Mouse (Mus musculus) lung, postnatal 14 days (tissue): ENCODE data around the gene Plscr5.
A peak's percentile ranks its signal among the peaks of the same experiment; 100 is the strongest.

Experiments
- DNase-seq: peaks from one replicate; pipeline ENCODE4 v3.0.0; 2021

Gene Plscr5

DNA sequence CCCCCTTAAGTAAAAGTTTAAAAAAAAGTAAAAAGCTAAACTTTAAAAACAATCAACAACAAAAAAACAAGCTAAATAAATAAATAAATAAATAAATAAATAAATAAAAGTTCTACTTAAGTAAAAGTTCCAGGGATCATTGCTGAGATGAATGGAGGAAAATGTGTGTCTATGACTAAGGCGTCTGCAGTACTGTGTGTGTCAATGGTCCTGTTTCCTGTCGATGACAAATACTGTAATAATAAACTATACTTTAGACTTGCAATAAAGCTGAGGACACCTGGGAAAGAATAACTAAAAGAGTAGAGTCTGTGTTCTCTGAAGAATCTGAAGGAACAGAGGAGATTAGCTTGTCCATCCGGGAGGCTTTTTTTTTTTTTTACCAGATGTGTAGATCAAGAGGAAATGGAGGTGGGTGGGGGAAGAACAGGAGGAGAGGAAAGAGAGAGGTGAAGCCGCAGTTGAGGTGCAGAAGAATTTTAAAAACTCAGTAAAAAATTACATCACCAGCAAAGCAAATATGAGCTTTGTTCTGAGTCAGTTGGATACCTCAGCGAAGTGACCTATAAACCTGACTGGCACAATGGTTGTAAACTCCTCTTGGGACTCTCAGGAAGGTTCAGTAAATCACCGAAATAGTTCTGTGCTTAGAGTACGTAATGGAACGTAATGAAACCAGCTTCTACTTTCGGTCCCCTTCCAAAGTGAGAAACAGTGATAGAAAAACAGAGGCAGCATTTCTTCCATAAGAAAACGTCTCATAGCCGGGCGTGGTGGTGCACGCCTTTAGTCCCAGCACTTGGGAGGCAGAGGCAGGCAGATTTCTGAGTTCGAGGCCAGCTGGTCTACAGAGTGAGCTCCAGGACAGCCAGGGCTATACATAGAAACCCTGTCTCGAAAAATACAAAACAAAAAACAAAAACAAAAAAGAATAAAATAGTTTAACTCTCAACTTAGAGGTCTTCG, 36.4 kb downstream of the Plscr5 start:
- no peak for DNase-seq

- DNase-seq = no peak
Observed at GRCm38 (mm10) chr9:92229833-92230205, 37.1 kb downstream of the Plscr5 start.

DNA sequence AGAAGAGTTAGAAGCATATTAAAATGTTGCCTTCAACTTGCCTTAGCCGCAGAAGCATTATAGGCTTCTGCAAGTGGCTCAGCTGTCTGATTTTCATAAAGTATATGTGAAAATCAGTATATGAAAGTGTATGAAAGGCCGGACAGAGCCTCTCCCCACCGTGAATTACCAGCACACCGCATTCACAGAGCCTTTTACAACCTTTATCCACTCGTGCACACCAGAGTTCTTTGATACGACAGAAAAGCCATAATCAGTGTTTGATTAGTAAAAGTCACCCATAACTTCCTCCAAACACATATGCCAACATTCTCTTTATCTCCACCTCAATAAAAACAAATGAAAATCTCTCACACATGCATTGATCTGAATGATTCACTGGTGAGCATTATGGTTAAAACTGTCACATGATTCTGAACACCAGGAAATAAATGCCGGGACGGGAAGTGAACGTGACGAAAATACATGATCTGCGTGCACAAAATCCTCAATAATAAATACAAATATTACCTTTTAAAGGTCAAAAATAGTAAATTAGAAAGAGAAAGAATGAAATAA, 42.2 kb downstream of the Plscr5 start:
- DNase-seq = no peak

DNA sequence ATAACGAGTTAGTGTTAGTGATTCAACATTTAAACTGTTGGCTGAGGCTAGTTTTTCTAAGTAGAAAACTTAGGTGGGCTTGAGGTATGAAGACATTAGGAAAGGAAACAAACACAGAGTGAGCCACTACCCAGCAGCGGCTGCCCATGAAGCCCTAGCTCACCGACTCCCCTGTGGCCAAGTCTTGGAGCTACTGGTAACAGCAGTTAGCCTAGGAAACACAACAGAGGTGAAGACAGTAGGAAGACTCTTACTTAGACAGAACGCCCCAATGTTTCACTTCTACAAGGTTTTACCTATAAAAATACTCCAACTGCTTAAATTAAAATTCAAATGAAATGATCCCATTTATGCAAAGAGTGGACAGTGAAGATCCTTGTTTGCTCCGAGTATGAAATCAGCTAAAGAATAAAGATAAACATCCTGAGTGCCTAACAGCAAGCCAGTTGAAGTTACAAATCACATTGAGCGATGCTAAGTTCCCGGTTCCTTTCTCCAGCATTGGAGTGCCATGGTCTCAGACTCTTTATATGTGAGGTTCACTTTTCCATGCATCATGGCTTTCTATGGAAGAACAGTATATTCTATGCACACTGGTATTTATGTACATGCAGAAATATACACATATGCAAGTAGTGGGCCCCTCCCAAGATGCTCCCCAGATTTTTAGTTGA, 56.2 kb downstream of the Plscr5 start:
- DNase-seq = no peak

GRCm38 (mm10) chr9:92249447-92249852, 56.7 kb downstream of the Plscr5 start, which contains the start of gene Plscr1:
TSS of gene Plscr1 (plus strand) at chr9:92249750.
- no peak for DNase-seq

GRCm38 (mm10) chr9:92249987-92250772, 57.4 kb downstream of the Plscr5 start:
- peak; percentile 81 for DNase-seq

DNA sequence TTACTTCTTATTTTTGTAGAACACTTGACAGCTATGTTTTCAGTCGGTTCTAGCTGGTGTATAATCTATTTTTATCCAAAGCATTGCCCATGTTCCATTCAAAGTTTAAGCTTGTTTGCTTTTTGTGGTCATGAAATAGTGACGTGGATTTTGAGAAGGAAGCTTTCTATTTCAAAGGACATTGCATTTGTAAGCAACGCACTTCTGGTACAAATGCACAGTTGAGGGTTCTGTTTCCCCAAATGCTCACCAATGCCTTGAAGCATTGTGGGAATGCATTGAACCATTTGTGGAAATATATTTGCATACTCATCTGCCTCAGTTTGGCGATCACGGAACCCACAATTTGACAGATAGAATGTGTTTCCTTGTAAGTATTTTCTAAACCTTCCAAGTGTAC, 60.0 kb downstream of the Plscr5 start:
- DNase-seq = no peak

DNA sequence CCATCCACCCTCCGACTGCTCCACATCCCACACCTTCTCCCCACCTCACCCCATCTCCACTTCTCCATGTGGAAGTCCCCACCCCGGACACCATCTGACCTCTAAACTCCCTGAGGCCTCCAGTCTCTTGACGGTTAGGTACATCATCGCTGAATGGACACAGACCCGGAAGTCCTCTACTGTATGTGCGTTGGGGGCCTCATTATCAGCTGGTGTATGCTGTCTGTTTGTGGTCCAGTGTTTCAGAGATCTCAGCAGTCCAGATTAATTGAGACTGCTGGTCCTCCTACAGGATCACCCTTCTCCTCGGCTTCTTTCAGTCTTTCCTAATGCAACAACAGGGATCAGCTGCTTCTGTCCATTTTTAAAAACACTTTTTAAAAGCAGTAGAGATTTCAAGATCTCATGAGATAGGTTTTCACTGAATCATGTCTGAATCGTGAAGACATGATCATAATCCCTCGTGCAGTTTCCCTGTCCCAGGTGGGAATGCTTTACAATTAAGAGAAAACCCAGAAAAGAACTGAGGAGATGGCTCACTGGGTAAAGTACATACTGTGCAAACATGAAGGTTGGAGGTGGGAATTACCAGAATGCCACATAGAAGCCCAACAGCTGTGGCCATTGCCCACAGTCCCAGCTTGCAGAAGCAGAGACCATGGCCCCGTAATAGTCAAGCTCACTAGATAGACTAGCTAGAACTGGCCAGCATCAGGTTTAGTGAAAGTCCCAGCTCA, 61.0 kb downstream of the Plscr5 start:
- no peak for DNase-seq
